Mouse (Mus musculus): ENCODE results near the gene Rad51d.

GRCm38 (mm10) chr11:82904952-82905351 is 14.5 kb upstream of the Rad51d start:
- TF ChIP-seq CTCF (IDR thresholded peaks at IDR 0.05; ENCODE audit: control insufficient read depth, insufficient read depth, insufficient replicate concordance, low read depth, low read length) (no peak), POLR2A (IDR thresholded peaks at IDR 0.05; ENCODE audit: control insufficient read depth, low read depth, low read length) (no peak)

Measured in testis, adult 2 months (tissue).